Mouse (Mus musculus) monocyte, adult 5-6 weeks (primary cell): Measurements from ENCODE around the gene Qsox1. TPM values are rescaled to one million over a fixed set of nuclear protein-coding genes. Genes with fewer than 3 reads are reported as not detected.
A peak's percentile ranks its signal among the peaks of the same experiment; 100 is the strongest.

ENCODE experiments used
- ATAC-seq: fragments of 153-309, 156-312 bp; replicated peaks from 2 replicates; pipeline ENCODE4 v1.8.0; 2017; ENCODE audit warnings: mild to moderate bottlenecking; ENCODE audit not compliant: low TSS enrichment, insufficient number of reproducible peaks, severe bottlenecking, poor library complexity, low FRiP score
- total RNA-seq: library from RNA; stranded (forward); fragments of 200-1000, 200-491, 200-594 nt; gene quantifications from 3 replicates; pipeline ENCODE4 v1.2.3, GENCODE M21; 2017

Qsox1 gene
- total RNA-seq, 1 experiment from 2014 or later = 8.1 TPM

DNA sequence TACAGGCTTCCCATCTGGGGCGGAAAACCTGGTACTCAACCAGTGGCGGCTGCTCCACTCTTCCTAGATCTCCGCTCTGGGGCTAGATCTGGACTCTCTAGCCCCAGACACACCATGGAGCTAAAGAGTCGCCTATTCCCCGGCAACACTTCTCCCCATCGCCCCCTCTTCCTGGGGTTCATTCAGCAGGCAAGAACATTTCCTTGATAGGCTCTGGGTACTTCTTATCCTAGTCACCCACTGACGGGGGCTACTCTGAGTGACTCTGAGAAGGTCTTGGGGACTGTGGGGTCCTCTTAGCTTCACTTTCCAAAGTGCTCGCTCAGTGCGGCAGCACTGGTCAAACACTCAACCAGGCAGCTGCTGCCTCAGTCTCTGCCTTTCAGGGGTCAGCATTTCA, 59.3 kb downstream of the Qsox1 start:
- no peak for ATAC-seq

DNA sequence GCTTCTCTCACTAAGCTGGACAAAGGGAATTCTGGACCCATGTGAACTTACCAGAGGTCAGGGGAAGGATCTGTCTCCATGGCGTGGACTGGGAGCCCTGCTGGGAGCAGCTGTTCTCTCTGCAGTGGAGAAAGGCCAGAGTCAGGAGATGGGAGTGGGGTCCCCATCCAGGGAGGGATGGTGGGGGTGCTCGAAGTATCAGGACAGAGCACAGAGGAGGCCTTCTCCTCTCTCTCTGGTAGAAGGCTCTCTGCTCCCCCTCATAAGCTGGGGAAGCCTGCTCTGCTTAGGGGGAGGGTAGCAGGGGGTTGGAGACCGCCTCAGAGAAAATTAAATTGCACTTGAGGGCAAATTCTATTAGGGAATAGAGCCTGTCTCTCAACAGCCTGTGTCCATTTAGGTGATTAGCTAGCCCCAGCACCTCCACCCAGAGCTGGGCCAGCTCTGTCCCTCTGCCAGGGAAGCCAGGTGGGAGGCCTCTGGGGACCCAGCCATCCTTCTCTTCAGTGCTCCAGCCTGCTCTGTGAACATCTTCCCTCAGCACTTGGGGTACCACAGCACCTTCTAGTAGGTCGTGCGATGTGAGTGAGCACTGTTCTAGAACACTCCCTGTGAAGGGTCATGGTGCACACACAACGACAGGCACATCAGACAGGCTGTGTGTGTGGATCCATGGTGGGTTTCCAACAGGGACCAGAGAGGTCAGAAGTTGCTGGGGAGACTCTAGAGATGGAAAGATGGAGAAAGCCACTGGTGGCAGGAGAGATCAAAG, 61.0 kb downstream of the Qsox1 start, which contains the start of gene Lhx4:
Gene Lhx4, minus strand, starts transcription at position 201 of the 772 bp plus-strand sequence.
- no peak for ATAC-seq

DNA sequence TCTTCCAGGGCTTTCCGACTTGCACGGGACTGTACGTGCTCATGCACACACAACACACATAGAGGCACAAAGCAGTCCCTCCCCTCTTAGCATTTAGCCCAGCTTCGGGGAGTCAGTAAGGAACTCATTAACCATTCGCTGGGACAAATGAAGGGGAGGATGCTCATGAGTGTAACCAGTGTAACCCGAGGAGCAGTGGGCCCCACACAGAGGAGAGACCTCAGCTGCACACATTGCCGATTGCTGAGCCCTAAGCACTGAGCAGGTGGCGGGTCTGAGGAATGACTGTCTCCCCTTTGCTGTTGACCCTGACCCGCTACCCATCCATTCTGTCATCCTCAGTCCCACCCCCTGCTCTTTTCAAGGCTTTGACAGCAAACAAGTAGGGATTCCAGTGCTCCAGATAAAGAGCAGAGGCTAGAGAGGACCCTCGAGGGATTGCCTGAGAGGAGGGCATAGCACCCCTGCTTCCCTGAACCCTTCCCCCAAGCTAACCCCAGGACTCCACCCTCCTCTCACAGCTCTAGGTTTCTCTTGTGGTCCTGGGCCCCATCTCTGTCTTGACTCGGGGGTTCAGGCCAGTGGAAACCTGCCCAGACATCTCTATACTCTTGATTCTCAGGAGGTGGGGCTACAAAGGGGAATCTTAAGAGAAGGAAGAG, 62.0 kb downstream of the Qsox1 start:
- ATAC-seq = no peak

DNA sequence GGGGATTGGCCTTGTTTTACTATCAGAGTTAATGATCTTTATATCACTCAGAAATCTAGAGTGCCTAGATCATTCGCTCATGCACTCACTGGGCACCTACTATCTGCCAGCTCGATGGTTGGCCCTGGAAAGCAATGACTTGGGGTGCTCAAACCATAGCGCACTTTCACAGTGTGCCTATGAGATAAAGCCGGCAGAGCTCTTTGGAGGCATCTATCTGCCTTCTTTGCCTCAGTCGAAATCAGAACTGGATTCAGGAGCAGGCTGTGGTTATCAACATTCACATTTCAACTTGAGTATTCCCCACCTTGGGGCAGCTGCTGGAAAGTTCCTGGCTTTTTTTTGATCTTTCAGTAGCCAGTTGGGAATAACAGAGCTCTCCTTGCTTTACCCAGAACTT, 64.8 kb downstream of the Qsox1 start:
- no peak for ATAC-seq

DNA sequence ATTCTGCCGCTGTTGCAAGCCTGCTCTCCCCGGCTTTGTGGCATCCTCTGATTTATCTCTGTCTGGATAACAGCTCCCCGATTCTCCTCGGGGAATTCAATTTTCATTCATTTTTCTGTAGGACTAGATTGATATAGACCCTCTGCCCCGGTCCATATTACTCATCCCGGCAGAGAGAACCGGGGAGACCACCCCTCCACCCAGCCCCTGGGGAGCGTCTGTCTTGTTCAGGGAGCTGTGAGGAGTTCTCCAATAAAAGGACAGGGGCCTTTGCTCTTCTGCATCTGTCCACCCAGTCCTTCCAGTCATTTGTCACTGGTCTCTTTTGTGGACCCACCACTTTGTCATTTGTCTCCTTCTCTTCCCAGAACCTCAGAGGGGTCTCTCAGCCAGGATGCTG, 65.7 kb downstream of the Qsox1 start:
- no peak for ATAC-seq

DNA sequence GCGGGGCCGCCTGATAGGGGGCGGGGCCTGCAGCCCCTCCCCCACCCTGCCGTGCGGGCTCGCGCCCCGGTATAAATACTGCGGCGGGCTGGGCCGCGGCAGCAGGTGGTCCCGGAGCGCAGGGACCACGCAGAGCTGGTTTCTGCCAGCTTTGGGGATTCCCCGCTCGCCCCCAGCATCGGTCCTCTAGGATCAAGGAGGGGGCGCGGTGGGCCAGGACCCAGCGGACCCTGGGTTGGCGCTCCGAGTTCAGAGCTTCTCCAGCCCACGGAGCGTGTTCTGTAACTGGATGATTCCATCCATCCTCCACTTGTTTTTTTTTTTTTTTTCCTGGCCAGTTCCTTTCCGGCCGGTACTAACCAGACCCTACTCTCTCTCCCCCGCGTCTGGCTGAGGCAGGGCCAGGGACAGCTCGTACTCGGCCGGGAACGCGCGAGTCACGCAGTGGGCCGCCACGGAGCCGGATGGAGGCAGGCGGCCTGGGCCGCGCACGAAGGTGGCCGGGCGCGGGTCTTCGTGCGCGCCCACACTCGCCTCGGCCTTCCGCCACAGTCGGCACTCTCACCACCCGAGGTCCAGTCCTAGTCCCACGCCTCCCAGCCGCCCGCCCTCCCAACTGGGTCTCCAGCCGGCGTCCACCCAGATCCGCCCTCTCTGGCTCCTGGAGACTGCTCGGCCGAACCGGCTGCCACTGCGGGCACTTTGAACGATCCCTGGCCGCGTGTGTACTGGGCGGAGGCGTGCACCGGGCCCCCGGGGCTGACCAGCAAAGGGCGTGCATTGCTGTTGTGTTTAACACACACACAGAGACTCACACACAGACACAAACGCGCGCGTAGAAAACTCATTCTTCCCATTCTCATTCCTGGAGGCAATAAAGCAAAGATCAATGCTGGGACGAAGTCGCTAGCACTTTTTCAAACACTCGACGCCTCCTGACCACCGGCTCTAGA, 70.0 kb downstream of the Qsox1 start:
- no peak for ATAC-seq

DNA sequence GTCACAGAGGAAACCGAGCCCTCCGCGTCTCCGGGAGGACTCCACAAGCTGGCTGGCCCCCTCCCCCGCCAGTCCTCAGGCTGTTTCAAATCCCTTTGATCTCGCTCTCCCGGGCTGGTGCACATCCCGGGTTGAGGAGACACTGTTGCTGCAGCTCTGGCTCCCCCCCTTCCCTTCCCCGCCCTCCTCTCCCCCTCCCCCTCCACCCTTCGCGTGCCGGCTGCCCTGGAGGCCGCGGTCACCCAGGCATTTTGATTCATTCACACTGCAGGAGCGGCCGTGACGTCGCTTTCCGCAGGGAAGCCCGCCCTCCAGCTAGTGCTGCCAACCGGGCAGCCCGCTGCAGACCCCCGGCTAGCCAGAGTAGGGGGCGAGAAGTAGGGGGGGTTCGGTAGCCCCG, 70.7 kb downstream of the Qsox1 start:
- no peak for ATAC-seq

DNA sequence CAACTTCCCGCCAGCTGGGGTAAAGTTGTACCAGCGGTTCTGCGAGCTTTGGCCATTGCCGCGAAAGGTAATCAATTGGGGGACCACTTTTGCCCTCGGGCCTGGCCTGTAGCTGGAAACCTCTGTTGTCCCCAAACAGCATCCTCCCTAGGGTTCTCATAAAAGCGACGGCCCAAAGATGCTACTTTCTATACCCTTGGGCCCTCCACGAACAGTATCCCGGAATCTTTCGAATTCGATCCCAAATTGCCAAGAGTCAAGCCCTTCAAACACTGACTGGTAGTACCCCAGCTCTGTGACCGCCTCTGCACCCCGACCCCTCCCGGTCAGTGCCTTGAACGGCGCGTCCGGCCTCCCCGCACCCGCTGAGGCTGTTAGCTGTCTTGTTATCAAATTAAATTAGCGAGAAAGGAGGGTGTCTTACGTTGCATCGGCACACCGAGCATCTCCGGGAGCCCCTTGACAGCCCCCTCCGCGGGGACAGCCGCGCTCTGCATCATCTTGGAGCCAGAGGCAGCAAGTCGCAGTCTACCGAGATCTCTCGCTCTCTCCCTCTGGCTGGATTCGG, 71.2 kb downstream of the Qsox1 start:
- ATAC-seq = no peak

DNA sequence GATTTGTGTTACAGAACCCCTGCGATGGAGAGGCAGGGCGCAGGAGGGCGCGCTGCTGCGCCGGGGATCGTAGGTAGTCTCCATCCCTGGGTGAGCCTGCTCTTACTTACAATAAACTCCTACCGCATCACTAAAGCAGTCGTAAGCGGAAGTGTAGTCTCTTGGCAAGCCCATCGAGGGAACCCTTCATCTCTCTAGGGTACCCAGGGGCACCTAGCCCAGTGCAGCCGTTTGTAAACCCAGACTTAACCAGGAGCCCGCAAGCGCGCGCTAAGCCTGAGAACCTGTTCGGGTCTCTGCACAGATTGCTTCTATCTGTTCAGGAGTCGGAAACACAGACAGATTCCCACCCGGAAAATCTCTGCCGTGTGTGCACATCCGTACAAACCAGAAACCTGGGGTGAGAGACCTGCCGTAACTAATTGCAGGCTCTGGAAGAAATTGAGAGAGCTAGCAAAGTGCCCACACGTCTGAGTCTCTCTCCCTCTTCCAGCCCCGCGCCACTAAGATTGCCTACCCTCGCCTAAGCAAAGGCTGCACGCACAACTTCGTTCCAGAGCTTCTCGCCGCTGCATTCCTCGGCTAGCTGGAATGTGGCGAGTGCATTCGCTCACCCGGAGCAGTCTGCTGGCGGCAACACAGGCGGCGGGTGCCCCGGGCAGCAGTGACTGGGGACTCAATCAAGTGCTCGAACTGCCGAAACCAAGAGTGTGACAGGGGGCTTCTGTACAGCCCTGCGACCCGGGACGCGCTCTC, 71.9 kb downstream of the Qsox1 start:
- no peak for ATAC-seq

DNA sequence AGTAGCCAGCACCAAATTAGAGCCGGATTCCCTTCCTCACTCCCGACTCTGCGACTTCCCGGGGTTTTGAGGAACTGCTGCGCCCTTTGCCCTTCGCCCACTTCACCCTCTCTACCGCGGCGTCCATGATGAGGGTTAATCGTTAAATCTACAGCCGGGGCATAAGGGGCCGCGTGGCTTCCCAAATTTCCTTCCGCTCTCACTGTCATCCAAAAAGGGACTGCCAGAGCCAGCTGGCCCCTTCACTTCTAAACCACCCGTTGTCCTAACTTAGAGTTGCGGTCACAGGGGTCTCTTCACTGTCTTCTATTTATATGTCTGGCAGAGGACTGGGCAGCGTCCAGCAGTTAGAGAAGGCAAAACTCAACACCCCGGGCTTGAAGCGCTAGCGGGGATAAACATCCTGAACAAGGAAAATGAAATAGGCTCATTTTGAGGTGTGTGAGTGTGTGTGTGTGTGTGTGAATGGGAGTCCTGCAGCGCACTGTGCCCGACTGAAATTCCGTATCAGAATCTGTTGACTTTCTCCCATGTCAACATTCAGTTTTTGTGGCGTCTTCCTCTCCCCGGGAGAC, 74.8 kb downstream of the Qsox1 start:
- ATAC-seq = no peak

DNA sequence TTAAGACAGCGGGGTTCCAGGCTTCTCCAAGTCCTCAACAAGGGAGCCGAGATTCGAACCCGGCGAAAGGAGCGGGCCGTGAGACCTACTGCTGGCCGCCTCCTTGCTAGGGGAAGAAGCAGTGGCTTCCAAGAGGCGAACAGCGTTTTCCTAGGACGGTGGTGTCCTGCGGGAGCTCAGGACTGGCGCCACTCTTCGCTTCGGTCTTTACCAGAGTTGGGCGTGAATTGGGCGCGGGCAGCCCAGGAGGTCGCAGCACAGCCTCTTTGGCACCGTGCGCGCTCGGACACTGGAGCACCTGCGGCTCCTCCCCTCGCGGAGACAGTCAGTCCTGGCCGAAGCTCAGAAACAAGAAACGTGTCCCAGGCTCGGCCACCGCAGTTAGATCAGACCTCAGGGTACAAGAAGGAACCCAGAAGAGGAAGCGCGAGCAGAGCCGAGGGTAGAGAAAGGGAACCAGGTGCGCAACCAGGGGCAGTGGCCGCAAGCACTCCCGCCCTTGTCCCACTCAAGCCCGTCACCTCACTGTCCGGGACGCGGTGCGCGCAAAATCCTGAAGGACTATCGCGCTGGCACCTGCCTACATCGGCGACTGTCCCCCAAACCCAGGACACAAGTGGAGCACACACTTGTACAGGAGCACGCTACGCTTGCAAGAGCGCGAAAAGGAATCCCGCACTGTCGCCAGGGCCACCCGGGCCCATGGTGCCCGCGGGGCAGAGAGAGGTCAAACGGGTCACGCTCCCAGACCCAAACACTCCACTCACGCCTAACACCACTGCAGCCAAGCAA, 75.5 kb downstream of the Qsox1 start:
- 0 out of 2 replicates have a peak, but pooled peaks have one; percentile 22 for ATAC-seq

DNA sequence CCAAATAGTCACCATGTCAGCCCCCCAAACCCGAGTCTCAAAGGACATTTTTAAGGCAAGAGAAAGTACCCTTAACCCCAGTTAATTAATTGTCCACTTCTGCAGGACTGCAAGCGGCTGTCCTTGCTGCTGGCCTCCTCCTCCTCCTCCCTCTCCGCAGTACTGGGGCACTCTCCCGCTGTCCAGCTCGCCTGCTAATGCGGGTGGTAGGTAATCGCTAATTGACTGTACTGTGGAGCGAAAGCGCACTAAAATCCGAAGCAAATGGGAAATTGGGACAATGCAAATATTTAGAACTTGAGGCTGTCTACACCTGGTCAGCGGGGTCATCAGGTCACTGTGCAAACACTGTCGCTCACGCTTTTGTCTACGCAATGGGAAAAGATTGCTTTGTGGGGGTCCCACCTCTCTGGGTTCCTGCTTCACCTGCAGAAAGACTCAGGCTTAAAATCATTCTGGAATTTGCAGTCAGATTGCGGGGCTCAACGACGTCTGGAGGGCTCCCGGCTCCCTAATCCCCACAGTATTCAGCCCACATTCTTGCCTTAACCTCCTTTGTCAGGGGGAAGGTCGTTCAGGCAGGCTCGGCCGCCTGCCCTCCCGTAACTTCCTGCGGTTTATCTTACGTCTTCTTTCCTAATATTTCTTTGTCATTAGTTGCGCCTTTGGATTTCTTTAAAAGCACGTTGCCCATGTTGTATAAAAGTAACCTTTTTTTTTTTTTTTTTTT, 76.4 kb downstream of the Qsox1 start:
- ATAC-seq = no peak

DNA sequence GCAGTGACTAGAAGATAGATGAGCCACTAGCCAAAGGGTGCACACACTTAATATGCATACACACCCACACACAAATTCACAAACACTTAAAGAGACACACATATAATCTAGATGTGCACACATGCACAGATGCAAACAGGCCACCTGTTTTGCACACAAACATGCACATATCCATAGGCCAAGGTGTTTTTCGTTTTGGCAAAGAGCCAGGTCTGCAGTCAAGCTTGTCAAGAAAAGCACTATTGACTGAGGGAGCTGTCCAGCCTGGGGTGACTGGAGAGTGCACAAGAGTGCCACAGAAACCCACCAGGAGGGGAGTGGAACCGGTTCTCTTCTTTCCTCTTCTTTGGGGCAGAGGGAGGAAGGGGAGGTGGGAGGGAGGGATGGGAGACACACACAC, 81.5 kb downstream of the Qsox1 start:
- no peak for ATAC-seq

DNA sequence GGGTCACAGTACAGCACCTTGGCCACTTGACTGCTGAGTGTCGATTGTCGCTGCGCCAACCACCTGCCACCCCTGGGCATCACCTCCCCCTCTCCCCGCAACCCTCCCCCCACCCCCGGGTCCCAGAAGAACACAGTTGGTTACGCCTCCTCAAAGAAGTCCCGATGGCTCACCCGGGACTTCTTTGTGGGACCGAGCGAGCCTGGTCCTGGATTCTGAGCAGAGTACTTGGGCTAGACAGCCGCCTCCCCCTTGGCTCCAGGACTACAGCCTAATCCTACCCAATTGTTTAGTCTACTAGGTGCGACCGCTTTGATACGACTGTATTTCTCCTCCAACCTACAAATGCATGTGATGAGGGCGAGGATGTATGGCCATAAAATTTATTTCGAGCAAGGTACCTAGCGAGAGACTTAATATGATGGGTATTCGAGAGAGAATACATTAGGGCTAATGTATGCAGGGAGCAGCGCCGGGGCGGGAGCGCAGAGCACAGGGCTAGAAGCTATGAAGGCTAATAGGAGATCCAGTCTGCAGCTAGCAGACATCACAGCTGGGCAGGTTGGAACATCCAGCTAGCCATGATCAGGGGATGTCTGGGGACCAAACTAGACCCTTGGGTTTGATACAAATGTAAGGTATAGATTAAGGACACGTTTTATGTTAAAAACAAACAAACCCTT, 83.4 kb downstream of the Qsox1 start:
- ATAC-seq = no peak

DNA sequence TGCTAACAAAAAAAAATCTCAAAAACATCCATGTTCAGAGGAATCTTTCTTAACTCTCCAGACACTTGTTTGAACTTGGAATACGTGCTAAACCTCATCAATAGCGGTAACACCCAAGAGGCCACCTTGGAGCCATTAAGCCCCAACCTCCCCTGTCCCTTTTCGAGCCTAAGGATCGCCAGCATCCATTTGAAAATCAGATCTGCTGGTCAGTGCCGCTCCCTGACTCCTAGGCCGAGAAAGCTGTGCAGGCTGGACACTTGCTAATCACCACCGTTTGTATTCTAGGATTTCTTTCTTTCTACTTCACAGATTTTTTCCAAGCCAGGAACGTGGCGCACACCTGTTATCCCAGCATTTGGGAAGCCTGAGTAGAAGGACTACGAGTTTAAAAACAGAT, 84.9 kb downstream of the Qsox1 start:
- no peak for ATAC-seq
